ENCODE assay signal across 12 mouse cellular contexts in genomic region chr9:22530734-22531489, GRCm38 (mm10).
"Had no signal": no experiment of that assay in that cellular context is flagged by ENCODE, and none has a peak within 500 bp of the region (broad histone marks: within the 10 kb centered on the region; RNA-seq: fewer than 3 reads in every experiment).

No protein-coding gene starts in this region.

- DNase-seq: gastrocnemius, adult 2 months; gastrocnemius, postnatal 10 days; gastrocnemius, postnatal 25 days; heart, adult 2 months; heart, postnatal 10 days; heart, postnatal 4 days; kidney, adult 18-20 months; kidney, adult 8-10 months; kidney, postnatal 10 days; kidney, postnatal 25 days; kidney, postnatal 4 days; left cerebral cortex, postnatal 4 days had no signal
